Mouse (Mus musculus): ENCODE measurements at regions not wholly inside any gene's neighbourhood (a gene's known extent, or its start where the extent isn't known, plus 50 kb on each side); places are given as distances from the start of the nearest gene placed in this dataset.

DNA sequence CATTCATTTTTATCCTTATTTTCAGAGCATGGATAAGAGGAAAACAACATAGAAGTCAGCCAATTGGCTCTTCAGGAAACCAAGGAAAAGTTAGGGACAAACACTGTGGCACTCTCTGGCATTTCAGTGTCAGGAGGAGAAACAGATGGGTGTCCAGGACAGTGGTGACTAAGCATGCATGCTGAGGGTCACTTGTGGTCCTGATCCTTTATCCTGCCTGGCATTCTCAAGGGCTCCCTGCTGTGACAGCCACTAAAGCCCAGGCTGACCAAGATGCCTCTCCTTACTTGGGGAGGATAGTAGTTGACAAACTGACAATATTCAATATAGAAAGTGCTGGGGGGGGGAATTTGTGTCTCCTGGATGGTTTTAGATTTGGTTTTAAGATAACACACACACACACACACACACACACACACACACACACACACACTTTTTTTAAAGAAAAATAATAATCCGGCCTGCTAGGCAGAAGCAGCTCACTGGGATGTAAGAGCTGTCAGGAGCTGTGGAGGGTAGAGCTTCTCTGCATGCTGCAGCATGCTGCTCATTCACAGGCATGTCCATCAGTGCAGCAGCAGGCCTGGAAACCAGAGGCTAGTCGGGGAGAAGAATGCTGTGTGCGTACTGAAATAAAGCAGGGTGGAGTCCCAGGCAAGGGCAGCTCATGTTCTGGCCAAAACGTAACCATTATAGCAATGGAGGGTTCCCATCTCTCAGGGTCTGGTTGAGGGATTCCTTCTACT, 130.8 kb downstream of the Samd5 start:
- TF ChIP-seq POLR2A (IDR thresholded peaks at IDR 0.05; ENCODE audit: borderline replicate concordance, extremely low read depth, insufficient read depth, insufficient read length, poor library complexity, severe bottlenecking) (no peak), CTCF (IDR thresholded peaks at IDR 0.05; ENCODE audit: borderline replicate concordance, extremely low read depth, insufficient read depth, insufficient read length) (no peak)

Measured in brain, embryonic 14.5 days (tissue).